13 mouse cellular contexts compared by ENCODE assay signal in genomic region chr13:105249599-105249998, GRCm38 (mm10). TPM values are rescaled to one million over a fixed set of nuclear protein-coding genes. Genes with fewer than 3 reads are reported as not detected.
A peak's percentile ranks its signal among the peaks of the same experiment; 100 is the strongest.
DNase-seq lines count a peak whose midpoint lies in the region; ATAC-seq and TF ChIP-seq lines count a peak whose summit lies in the region.
"Had no signal": no experiment of that assay in that cellular context is flagged by ENCODE, and none has a peak within 500 bp of the region (broad histone marks: within the 10 kb centered on the region; RNA-seq: fewer than 3 reads in every experiment).

No protein-coding gene starts in this region.

- H3K27me3 ChIP-seq in forebrain, postnatal 0 days (ENCODE audit: insufficient read depth, low read length) = no peaks in the 10 kb centered on the region
- no peaks in the 10 kb centered on the region for H3K27me3 ChIP-seq in midbrain, embryonic 13.5 days
- no peaks in the 10 kb centered on the region for H3K27me3 ChIP-seq in lung, postnatal 0 days (replicated peaks; ENCODE audit: insufficient read depth, low read length)
- H3K27me3 ChIP-seq: limb, embryonic 12.5 days had no signal

- 47% methylated on average over 14 of the region's 14 CpGs for WGBS in forebrain, postnatal 0 days
- 79% methylated on average over 14 of the region's 14 CpGs for WGBS in midbrain, embryonic 13.5 days
- 74% methylated on average over 14 of the region's 14 CpGs for WGBS in lung, postnatal 0 days

- H3K4me1 ChIP-seq in forebrain, postnatal 0 days (ENCODE audit: insufficient read depth) = peaks cover 13% of the 10 kb centered on the region; the same call in 1 of the 2 replicates
- peaks cover 26% of the 10 kb centered on the region for H3K4me1 ChIP-seq in midbrain, embryonic 13.5 days (replicated peaks)
- H3K4me1 ChIP-seq in lung, postnatal 0 days (ENCODE audit: insufficient read depth, low read depth, low read length) = no peaks in the 10 kb centered on the region
- H3K4me1 ChIP-seq: limb, embryonic 12.5 days had no signal

- peak overlapping the region; percentile 44 for H3K9ac ChIP-seq in forebrain, postnatal 0 days
- no peak overlapping the region for H3K9ac ChIP-seq in midbrain, embryonic 13.5 days (replicated peaks)
- H3K9ac ChIP-seq in lung, postnatal 0 days (replicated peaks; ENCODE audit: low read depth) = no peak overlapping the region
- H3K9ac ChIP-seq: limb, embryonic 12.5 days; lung, embryonic 14.5 days had no signal

- no peak for TF ChIP-seq EP300 in lung, postnatal 0 days (IDR thresholded peaks at IDR 0.05)

- H3K4me3 ChIP-seq in forebrain, postnatal 0 days (ENCODE audit: low read depth, low read length) = peak overlapping the region; percentile 22; the same call in 1 of the 2 replicates
- H3K4me3 ChIP-seq in midbrain, embryonic 13.5 days (replicated peaks) = peak overlapping the region; percentile 13; the same call in 1 of the 2 replicates
- H3K4me3 ChIP-seq in lung, postnatal 0 days (ENCODE audit: low read depth, low read length) = no peak overlapping the region
- H3K4me3 ChIP-seq: limb, embryonic 12.5 days had no signal

- ATAC-seq in forebrain, postnatal 0 days = peak; percentile 46
- ATAC-seq in midbrain, embryonic 13.5 days = peak; percentile 55
- ATAC-seq in lung, postnatal 0 days = no peak

- H3K9me3 ChIP-seq in forebrain, postnatal 0 days (ENCODE audit: low read length) = no peaks in the 10 kb centered on the region
- H3K9me3 ChIP-seq in midbrain, embryonic 13.5 days = no peaks in the 10 kb centered on the region
- no peaks in the 10 kb centered on the region for H3K9me3 ChIP-seq in lung, postnatal 0 days (ENCODE audit: low read length)
- H3K9me3 ChIP-seq: limb, embryonic 12.5 days had no signal

- TF ChIP-seq POLR2A in brain, embryonic 14.5 days (IDR thresholded peaks at IDR 0.05; ENCODE audit: borderline replicate concordance, extremely low read depth, insufficient read depth, insufficient read length, poor library complexity, severe bottlenecking) = no peak

- no peak for TF ChIP-seq CTCF in brain, embryonic 14.5 days (IDR thresholded peaks at IDR 0.05; ENCODE audit: borderline replicate concordance, extremely low read depth, insufficient read depth, insufficient read length)
- TF ChIP-seq CTCF in forebrain, postnatal 0 days (IDR thresholded peaks at IDR 0.05; ENCODE audit: low read depth) = no peak
- TF ChIP-seq CTCF in lung, postnatal 0 days (IDR thresholded peaks at IDR 0.05) = no peak

- H3K36me3 ChIP-seq in forebrain, postnatal 0 days (ENCODE audit: insufficient read depth) = no peaks in the 10 kb centered on the region; the same call in 1 of the 2 replicates
- peaks cover 13% of the 10 kb centered on the region for H3K36me3 ChIP-seq in midbrain, embryonic 13.5 days
- H3K36me3 ChIP-seq in lung, postnatal 0 days (ENCODE audit: insufficient read depth, low read length) = no peaks in the 10 kb centered on the region
- H3K36me3 ChIP-seq: limb, embryonic 12.5 days had no signal

- peak overlapping the region; percentile 80 for H3K27ac ChIP-seq in forebrain, postnatal 0 days (ENCODE audit: low read depth, low read length)
- peak overlapping the region; percentile 57 for H3K27ac ChIP-seq in midbrain, embryonic 13.5 days
- no peak overlapping the region for H3K27ac ChIP-seq in lung, postnatal 0 days (ENCODE audit: low read length)
- H3K27ac ChIP-seq: limb, embryonic 12.5 days had no signal

- H3K4me2 ChIP-seq in forebrain, postnatal 0 days (ENCODE audit: low read depth) = peak overlapping the region; percentile 39
- H3K4me2 ChIP-seq in midbrain, embryonic 13.5 days (replicated peaks) = peak overlapping the region; percentile 38
- no peak overlapping the region for H3K4me2 ChIP-seq in lung, postnatal 0 days (replicated peaks; ENCODE audit: low read depth, low read length)
- H3K4me2 ChIP-seq: limb, embryonic 12.5 days; lung, embryonic 14.5 days had no signal

- DNase-seq in layer of hippocampus, postnatal 36 days = peak; percentile 6 to 19
- DNase-seq in layer of hippocampus, postnatal 25 days (ENCODE audit: extremely low spot score in 1 of 2, low spot score in 1 of 2) = no peak
- DNase-seq in brain, embryonic 14.5 days (ENCODE audit: low read depth) = peak; percentile 53
- peak; percentile 59 for DNase-seq in forebrain, postnatal 0 days
- no peak for DNase-seq in spleen, postnatal 36 days (ENCODE audit: low spot score in 2 of 2)
- DNase-seq in lung, postnatal 0 days (ENCODE audit: low spot score) = no peak
- DNase-seq in gastrocnemius, adult 8-10 months (ENCODE audit: low spot score in 2 of 2) = no peak
- DNase-seq: cerebellum, adult 9-11 months; gastrocnemius, postnatal 36 days; kidney, postnatal 14 days; lung, embryonic 14.5 days had no signal

RNA-seq across cellular contexts. Expression of gene Rnf180, which starts 45.0 kb away (rescaled TPM):
- total RNA-seq in layer of hippocampus, postnatal 36 days (2021) = 10 to 100 TPM; 17.8 to 19.6 TPM
- 10 to 100 TPM; 18.0 to 19.7 TPM for total RNA-seq in layer of hippocampus, postnatal 25 days (2021)
- 18.7 and 21.7 TPM in 2 replicates for polyA plus RNA-seq in brain, embryonic 14.5 days (2012; rRNA removed)
- total RNA-seq in forebrain, postnatal 0 days (2014; rRNA removed) = 38.7 and 45.7 TPM in 2 replicates
- 38.3 and 49.3 TPM in 2 replicates for polyA plus RNA-seq in forebrain, postnatal 0 days (2015; fragmentation: Nextera tagmentation; extraction: Ambion mirVana)
- polyA plus RNA-seq in midbrain, embryonic 13.5 days (2015; fragmentation: Nextera tagmentation; extraction: Ambion mirVana) = 19.7 and 22.5 TPM in 2 replicates
- 3.1 and 3.5 TPM in 2 replicates for polyA plus RNA-seq in lung, postnatal 0 days (2015; fragmentation: Nextera tagmentation; extraction: Ambion mirVana)
- under 1 TPM in 3 of 4 experiments, not detected in 1; 0.16 to 0.22 (median 0.17) TPM for total RNA-seq in gastrocnemius, adult 8-10 months (2022)

Comparison
In these comparisons a context has a peak if more than half of its experiments do, and no peak if none do; other contexts are left out.
1. DNase-seq: peak in layer of hippocampus, postnatal 36 days (2 of 2), brain, embryonic 14.5 days (single experiment) and forebrain, postnatal 0 days (single experiment); none in layer of hippocampus, postnatal 25 days (0 of 2), spleen, postnatal 36 days (0 of 2), lung, postnatal 0 days (single experiment) and gastrocnemius, adult 8-10 months (0 of 2).
2. RNA of gene Rnf180, which starts 45.0 kb away (total RNA-seq): 38.7 to 45.7 TPM in forebrain, postnatal 0 days, 18.0 to 19.7 TPM in layer of hippocampus, postnatal 25 days and 17.8 to 19.6 TPM in layer of hippocampus, postnatal 36 days; 0.16 to 0.22 TPM in gastrocnemius, adult 8-10 months; every median in the first group is over 10 times any median in the second.